Mouse (Mus musculus): ENCODE data around the gene Rpap1.
A peak's percentile ranks its signal among the peaks of the same experiment; 100 is the strongest.

Gene Rpap1

DNA sequence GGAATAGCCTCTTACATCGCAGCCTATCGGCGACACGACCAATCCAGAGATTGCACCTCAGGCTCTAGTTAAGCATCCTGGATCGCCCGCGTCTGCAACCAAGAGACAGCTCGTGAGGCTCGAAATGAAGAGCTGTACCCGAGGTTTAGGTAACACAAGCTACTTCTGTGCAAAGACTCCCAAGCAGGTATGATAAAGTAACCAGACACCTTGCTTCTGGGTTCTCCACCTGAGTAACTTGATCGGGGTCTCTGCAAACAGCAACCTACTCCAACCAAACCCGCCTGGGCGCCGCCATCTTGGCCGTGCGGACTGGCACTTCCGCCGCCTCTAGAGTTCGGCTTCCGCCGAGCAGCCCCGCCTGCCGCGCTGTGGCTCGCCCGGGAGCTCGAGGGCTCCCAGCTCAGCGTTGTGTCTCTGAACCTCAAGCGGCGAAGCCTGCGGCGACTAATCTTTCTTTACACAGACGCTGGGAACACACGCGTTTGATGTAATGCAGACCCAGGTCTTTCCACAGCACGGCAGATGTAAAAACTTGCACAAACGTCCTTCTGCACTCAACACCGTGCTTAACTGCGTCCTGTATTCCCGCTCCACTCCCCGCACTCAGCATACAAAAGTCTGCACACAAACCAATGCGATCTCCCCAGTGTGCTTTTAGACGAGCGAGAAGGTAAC lies at the start of gene Rpap1:
TSS of gene Rpap1 (minus strand) at position 332 of the 678 bp plus-strand sequence.
- peak; percentile 65 for DNase-seq (ENCODE audit: low read depth, low spot score)

DNA sequence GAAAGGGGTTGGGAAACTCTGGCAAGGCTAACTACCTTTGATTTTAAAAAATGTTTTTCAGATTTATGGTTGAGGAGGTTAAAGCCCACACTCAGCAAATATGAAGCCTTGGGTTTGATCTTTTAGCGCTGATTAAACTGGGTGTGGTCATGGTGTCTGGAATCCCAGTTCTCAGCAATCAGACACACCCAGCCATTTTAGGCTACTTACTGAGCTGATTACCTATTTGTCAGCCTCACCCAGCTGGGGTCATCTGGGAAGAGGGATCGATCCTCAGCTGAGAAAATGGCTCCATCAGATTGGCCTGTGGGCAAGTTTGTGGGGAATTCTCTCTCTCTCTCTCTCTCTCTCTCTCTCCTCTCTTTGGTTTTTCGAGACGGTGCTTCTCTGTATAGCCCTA lies 46.9 kb upstream of the Rpap1 start:
- no peak for DNase-seq (ENCODE audit: low read depth, low spot score)

DNA sequence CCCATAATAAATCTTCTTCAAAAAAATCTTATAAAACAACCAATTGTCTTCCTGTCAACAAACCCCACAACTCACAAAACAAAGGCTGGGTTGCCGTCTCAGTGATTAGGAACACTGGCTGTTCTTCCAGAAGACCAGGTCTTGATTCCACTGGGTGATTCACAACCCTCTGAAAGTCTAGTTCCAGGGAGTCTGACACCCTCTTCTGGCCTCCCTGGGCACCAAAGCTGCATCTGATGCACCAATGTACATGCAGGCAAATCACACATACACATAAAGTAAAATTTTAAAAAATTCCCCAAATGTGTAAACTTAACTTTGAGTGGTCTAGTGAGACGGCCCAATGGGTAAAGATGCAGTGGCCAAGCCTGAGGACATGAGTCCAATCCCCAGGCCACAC lies 43.2 kb upstream of the Rpap1 start:
- DNase-seq (ENCODE audit: low read depth, low spot score): no peak

DNA sequence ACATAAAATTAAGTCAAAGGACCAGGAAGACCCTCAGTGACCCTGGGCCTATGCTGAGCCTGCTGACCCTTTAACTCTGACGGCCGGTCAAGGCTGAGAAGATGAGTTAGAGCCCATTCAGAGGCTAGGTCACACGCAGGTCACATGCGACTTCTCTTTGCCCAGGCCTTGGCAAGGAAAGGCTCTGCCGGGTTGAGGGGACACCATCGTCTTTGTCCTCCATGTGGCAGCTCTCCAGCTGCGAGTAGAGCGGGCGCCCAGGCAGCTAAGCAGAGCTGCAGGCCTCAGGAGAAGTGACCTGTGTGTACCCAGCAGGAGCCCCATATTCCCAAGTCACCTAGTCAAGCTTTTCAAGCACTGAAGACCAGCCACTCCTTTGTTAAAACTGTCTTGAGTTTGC lies 33.8 kb upstream of the Rpap1 start:
- no peak for DNase-seq (ENCODE audit: low read depth, low spot score)

DNA sequence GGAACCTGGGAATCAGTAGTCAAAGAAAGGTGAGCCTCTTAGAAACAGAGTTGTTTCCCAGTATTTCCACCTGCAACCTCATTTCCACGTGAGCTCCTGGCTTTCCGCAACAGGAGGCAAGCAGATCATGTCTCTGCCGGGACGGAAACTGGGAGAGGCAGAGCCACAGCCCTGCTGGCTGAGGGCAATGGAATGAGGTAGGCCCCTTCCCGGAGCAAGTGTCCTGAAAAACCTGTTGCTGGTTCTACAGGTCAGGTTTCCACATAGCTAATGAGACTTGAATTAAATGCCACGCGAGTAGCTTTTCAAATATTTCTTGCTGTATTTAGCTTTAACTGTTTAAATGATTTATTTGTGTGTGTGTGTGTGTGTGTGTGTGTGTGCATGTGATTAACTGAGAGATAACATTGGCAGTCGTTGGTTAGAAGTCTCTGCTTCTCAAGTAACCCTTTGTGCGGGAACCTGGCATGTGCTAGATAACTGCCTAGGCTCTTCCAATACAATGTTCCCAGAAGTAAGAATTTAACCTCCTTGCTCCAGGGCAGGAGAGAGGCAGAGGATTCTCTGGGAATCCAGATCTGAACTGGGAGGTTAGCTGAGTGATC lies 31.4 kb upstream of the Rpap1 start:
- no peak for DNase-seq (ENCODE audit: low read depth, low spot score)

DNA sequence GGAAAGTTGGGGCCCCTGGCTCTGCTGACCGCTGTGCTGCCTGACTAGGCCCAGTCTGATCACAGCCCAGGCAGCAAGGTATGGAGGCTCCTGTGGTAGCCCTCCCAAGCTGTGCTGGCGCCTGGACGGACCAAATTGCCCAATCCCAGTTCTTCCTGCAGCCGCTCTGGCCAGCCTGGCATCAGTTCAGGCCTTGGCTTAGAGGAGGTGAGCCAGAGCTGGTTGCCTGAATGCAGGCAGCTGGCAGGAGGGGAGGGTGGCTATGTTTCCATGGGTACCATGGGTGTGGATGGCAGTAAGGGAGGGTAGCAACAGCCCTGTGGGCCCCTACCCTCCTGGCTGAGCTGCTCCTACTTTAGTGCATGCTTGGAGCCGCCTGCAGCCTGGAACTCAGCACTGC lies 29.7 kb upstream of the Rpap1 start:
- no peak for DNase-seq (ENCODE audit: low read depth, low spot score)

DNA sequence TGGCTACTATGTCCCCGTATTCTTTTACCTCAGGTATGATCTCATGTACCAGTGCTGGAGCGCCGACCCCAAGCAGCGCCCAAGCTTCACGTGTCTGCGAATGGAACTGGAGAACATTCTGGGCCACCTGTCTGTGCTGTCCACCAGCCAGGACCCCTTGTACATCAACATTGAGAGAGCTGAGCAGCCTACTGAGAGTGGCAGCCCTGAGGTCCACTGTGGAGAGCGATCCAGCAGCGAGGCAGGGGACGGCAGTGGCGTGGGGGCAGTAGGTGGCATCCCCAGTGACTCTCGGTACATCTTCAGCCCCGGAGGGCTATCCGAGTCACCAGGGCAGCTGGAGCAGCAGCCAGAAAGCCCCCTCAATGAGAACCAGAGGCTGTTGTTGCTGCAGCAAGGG lies 29.3 kb upstream of the Rpap1 start:
- no peak for DNase-seq (ENCODE audit: low read depth, low spot score)

DNA sequence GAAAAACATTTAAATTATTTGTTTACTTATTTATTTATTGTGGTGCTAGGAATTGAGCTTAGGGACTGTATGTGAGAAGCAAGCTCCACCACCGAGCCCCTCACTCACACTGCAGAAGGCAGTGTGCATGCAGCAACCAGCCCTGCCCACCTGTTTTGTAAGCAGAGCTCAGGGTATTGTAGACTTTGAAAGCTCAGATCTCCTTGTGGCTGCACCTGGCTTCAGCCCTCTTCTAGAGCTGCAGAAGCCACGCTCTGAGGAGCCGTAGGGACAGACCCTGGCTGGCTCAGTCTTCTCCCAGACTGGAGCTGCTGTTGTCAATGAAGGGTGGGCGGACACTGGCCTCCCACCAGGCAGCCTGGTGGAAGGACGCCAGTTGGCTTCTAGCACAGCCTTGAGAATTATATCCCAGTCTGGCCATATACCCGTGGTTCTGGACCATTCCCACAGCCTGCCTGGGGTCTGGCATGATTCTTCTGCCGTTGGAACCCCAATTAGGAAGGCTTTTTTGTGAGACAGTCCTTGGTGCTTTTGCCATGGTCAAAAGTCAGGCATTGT lies 27.1 kb upstream of the Rpap1 start:
- DNase-seq (ENCODE audit: low read depth, low spot score): no peak

DNA sequence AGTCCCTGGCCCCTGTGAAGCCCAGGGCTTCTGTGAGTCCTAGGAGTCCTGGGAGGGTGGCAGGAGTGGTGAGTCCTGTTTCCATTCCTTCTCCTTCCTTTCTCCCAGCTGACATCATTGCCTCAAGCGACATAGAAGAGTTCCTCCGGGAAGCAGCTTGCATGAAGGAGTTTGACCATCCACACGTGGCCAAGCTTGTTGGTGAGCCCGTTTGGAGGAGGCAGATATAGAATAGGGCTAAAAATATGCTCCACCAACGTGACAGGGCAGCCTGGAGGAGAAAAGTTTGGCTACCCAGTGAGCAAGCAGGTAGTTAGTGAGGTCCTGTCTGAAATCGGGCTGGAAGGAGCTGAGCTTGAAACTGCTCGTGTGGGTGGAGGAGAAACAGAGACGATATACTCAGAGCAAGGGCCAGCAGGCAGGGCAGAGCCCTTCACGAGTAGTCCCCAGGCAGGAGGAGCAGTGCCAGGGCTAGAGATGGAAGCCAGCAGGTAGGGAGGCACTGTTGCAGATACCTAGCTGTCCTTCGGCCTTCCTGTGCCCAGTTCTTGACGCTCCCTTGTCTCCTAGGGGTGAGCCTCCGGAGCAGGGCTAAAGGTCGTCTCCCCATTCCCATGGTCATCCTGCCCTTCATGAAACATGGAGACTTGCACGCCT lies 24.3 kb upstream of the Rpap1 start:
- DNase-seq (ENCODE audit: low read depth, low spot score): no peak

DNA sequence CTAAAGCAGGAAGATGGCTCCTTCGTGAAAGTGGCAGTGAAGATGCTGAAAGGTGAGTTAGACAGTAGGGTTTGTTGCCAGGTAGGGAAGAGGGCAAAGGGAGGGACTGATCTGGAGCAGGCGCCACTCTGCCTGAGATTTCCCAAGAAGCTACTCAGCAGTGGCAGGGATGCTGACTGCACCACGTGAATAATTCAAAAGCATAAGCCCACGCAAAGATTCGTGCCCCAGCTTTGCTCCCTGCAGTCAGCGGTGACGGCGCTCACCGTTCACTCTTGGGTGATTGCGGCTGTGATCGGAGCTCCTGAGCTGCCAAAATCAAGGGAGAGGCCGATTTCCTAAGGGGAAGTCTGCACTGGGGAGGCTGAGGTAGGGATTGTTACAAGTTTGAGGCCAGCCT lies 23.6 kb upstream of the Rpap1 start:
- DNase-seq (ENCODE audit: low read depth, low spot score): no peak

DNA sequence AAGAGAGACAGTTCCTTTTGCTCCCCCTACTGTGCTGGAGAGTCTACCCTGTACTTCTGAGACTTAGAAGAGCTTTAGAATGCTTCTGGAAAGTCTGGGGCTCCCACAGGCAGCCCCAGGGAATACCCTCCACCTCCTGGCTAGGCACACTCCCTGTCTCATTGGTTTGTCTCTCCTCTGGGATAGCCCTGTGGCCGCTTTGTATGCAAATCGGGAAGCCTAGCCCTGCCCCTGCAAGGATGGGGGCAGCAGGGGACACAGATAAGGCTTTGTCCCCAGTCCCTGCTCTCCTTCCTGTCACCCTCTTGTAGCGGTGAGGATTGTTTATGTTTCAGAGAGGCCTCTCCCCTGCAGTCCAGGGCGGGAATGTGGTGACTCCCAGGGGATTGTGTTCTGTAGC lies 21.5 kb upstream of the Rpap1 start:
- no peak for DNase-seq (ENCODE audit: low read depth, low spot score)

DNA sequence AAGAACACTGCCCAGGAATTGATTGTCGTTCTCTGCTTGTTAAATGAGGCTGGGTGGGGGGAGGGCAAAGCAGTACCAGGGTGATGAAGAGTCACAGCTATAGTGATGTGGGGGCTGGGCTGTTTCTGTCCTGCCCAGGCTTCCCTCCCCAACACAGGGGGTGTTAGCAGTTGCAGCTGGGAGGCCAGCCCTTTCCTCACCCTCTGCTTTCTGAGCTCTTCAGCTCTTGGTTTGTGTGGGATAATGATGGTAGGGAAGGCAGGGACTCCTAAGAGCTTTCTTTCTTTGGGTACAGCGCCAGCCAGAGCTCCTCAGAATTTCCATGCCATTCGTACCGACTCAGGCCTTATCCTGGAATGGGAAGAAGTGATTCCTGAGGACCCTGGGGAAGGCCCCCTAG lies 21.1 kb upstream of the Rpap1 start:
- DNase-seq (ENCODE audit: low read depth, low spot score): no peak

DNA sequence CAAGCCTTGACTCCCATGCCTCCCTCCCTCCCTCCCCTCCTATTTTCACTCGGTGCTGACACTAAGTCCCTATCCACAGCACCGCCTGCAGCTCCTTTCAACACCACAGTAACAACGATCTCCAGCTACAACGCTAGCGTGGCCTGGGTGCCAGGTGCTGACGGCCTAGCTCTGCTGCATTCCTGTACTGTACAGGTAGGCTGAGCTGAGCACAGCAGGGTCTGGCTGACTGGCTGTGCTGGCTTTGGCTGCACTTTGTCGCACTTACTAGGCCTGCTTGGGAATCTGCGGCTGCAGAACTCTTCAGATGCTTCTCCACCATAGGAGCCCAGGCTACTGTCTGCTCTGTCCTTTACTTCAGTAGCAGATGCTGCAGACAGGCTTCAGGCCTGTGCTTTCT lies 18.2 kb upstream of the Rpap1 start:
- no peak for DNase-seq (ENCODE audit: low read depth, low spot score)

DNA sequence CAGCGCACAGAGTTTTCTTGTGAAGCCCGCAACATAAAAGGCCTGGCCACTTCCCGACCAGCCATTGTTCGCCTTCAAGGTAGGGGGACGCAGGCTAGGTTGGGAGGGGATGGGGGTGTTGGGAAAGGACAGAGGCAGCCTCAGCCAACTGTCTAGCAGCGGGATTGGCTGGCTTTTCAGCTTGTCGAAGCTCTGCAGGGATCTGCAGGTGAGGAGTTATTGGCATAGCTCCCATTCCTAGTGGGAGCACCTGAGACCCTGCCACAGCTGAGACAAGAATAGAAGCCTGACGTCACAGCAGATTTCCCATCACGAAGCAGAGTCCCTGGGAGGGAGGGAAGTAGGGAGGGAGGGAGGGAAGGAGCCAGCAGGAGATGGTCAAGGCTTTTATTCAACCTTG lies 17.4 kb upstream of the Rpap1 start:
- no peak for DNase-seq (ENCODE audit: low read depth, low spot score)

DNA sequence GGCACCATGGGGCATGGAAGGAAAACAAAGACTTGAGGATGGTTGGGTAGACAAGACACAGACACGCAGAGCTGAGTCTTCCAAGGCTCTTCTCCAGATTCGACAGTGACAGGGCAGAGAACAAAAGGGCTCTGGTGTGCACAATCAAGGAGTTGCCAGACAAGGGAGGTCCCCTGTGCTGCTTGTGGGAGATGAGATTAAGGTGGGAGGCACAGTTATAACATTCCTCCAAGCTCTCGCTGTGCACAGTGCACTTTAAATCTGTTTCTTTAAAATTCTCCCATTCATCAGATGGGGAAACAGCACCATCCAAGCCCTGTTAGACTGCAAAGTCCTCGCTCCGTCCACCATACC lies 16.9 kb upstream of the Rpap1 start:
- no peak for DNase-seq (ENCODE audit: low read depth, low spot score)

DNA sequence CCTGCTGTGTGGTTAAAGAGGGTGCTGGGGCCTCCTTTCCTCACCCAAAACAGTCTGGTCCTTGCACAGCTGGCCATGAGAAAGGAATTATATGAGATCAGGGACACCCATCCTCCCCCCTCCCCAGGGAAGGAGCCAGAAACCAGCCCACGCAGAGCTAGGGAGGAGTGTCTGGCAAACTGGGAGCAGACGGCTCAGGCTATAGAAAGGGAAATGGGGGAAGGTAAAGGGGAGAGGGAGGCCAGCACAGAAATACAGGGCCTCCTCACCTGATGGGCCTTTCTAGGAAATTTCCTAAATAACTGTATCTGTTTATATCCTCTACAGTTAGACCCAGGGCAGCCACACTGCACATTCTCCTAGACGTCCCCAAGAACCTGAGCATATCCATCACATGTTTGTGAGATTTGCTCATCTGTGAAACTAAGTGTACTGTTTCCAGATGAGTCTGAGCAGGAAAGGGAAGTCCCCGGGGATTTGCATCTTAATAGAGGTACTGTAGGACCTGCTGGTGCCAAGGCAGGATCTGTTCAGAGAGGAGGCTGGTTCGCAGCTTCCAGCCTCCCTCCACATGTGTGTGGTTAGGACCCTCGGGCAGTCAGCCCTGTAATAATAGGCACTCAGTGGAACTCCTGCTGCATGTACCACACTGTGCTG lies 16.4 kb upstream of the Rpap1 start:
- no peak for DNase-seq (ENCODE audit: low read depth, low spot score)

DNA sequence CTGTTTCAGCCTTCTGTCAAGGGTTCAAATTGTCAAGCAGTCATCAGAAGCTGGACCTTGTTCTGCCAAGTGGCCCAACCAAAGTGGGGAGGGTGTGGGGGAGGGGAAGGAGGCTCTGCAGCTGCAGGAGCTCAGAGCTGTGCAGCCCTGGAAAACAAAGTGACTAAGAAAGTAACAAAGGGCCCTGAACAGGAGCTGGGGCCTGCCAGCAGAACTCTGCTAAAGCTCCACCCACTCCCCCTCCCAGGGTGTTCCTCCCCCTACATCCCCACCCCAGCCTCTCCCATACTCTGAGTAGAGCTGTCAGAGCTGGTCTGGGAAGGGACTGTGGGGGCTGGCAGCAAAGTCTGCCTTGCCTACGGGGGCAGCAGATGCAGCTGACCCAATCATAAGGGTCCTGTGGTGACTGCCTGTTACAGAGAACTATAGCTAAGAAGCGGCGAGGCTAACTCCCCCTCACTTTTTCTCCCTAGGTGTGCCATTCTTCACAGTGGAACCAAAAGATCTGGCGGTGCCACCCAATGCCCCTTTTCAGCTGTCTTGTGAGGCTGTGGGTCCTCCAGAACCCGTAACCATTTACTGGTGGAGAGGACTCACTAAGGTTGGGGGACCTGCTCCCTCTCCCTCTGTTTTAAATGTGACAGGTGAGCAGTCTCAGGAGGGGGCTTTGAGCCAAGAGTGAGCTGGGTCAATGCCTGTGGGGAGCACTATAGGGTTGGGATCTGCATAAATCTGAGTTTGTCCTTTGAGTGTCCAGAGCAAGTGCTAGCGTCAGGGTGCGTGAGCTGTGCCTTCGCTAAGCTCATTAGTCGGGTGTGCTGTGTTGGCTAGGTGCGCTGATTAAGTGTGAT lies 15.7 kb upstream of the Rpap1 start:
- no peak for DNase-seq (ENCODE audit: low read depth, low spot score)

DNA sequence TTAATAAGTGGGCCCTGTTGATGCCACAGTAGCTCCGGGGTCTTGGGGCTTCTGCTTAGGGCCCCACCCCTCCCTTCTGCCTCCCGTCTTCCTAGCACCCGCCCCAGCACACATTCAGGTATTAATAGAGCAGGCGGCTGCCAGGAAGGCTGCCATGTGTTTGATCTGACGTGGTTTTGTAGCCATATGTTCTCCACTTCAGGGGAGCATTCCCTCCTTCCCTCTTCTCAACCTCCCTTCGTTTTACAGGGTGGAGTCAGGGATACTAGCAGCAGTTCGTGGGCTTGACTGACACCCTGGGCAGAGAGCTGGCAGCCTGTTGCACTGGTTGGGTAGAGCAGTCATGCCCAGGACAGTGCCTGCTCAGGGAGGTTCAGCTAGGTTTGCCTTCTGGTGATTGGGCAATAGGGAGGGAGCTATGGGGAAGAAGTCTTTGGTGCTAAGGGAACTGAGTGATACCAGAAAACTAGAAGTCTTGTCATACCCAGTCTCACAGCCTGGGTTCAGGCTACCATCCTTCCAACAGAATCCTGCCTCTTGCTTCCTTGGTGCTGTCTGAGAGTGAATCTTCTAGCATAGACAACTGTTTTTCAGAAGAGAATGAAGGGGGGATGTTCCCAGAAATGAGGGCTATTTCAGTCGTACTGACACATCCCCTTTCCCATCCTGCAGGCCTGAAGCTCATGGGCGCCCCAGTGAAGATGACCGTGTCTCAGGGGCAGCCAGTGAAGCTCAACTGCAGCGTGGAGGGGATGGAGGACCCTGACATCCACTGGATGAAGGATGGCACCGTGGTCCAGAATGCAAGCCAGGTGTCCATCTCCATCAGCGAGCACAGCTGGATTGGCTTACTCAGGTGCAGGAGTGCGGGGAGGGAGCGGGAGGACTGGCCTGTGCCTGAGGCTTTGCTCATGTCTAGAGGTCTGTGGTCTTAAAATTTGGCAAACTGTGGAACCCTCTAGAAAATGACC lies 13.8 kb upstream of the Rpap1 start:
- no peak for DNase-seq (ENCODE audit: low read depth, low spot score)

DNA sequence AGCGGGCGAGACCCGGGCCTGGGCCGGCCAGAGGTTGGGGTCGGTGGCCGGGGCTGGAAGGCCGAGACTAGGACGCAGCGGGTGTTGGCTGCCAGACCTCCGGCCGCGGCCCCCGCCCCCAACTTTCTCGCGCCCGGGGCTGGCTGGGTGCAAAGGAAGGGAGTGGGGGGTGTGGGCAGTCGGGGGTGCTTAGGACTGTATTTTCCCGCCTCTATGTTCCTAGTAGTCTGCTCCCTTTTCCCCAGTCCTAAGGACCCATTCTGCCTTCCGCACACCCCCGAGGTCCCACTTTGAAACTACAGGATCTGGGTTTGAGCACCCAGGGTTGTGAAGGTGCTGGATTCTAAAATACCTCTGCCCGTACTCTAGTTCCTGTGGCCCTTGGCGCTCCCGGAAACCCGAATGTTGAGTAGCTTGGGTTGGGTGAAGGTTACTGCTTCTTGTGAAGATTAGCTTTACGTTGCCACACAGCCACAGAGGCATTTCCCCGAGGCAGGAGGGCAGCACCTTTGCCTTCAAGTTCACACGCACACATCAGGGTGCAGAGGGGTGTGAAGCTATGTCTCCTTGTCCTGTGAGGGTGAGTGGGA lies 12.7 kb upstream of the Rpap1 start:
- no peak for DNase-seq (ENCODE audit: low read depth, low spot score)

All from embryo, embryonic 11.5 days (tissue).